Mouse (Mus musculus): ENCODE measurements at regions not wholly inside any gene's neighbourhood (a gene's known extent, or its start where the extent isn't known, plus 50 kb on each side); places are given as distances from the start of the nearest gene placed in this dataset.

GRCm38 (mm10) chr11:117036977-117037376 lies 78.0 kb upstream of the Sec14l1 start:
- Histone ChIP-seq H3K27me3 (peaks cover 49% of the 10 kb centered on the region), H3K4me1 (replicated peaks) (peaks cover under 1% of the 10 kb centered on the region; the same call in 1 of the 2 replicates), H3K4me2 (no peak overlapping the region), H3K9ac (no peak overlapping the region), H3K9me3 (replicated peaks) (no peaks in the 10 kb centered on the region), H3K27ac (replicated peaks) (no peak overlapping the region), H3K4me3 (replicated peaks) (no peak overlapping the region), H3K36me3 (replicated peaks) (no peaks in the 10 kb centered on the region)
- no peak for ATAC-seq (ENCODE audit: insufficient read depth)
- WGBS (ENCODE audit: insufficient replicate concordance): 30% methylated on average over 7 of the region's 7 CpGs

- no peak overlapping the region for H3K9ac ChIP-seq
- no peak overlapping the region for H3K4me2 ChIP-seq
- H3K4me3 ChIP-seq (replicated peaks): no peak overlapping the region
- H3K27me3 ChIP-seq: peaks cover 64% of the 10 kb centered on the region
- 42% methylated on average over 20 of the region's 20 CpGs for WGBS (ENCODE audit: insufficient replicate concordance)
- H3K36me3 ChIP-seq (replicated peaks): no peaks in the 10 kb centered on the region
- H3K27ac ChIP-seq (replicated peaks): no peak overlapping the region
- ATAC-seq (ENCODE audit: insufficient read depth): no peak
- H3K4me1 ChIP-seq (replicated peaks): no peaks in the 10 kb centered on the region
- no peaks in the 10 kb centered on the region for H3K9me3 ChIP-seq (replicated peaks)
Measured at GRCm38 (mm10) chr11:117038282-117039106, 76.5 kb upstream of the Sec14l1 start.

- Histone ChIP-seq H3K4me2 (no peak overlapping the region), H3K36me3 (replicated peaks) (no peaks in the 10 kb centered on the region), H3K4me1 (replicated peaks) (no peaks in the 10 kb centered on the region), H3K9me3 (replicated peaks) (no peaks in the 10 kb centered on the region), H3K9ac (no peak overlapping the region), H3K4me3 (replicated peaks) (no peak overlapping the region), H3K27me3 (peaks cover 69% of the 10 kb centered on the region), H3K27ac (replicated peaks) (no peak overlapping the region)
- WGBS (ENCODE audit: insufficient replicate concordance): 24% methylated on average over 4 of the region's 4 CpGs
- no peak for ATAC-seq (ENCODE audit: insufficient read depth)
Measured at GRCm38 (mm10) chr11:117040829-117041228, 74.1 kb upstream of the Sec14l1 start.

- Histone ChIP-seq H3K9ac (no peak overlapping the region), H3K4me2 (no peak overlapping the region), H3K36me3 (replicated peaks) (no peaks in the 10 kb centered on the region), H3K4me3 (replicated peaks) (no peak overlapping the region), H3K4me1 (replicated peaks) (no peaks in the 10 kb centered on the region), H3K27ac (replicated peaks) (no peak overlapping the region), H3K9me3 (replicated peaks) (no peaks in the 10 kb centered on the region), H3K27me3 (peaks cover 54% of the 10 kb centered on the region)
- WGBS (ENCODE audit: insufficient replicate concordance): 70% methylated on average over 5 of the region's 5 CpGs
- ATAC-seq (ENCODE audit: insufficient read depth): no peak
Measured at GRCm38 (mm10) chr11:117042336-117042735, 72.6 kb upstream of the Sec14l1 start.

- no peak overlapping the region for H3K9ac ChIP-seq
- no peak overlapping the region for H3K27ac ChIP-seq (replicated peaks)
- H3K4me2 ChIP-seq: no peak overlapping the region
- 6% methylated on average over 8 of the region's 8 CpGs for WGBS (ENCODE audit: insufficient replicate concordance)
- H3K9me3 ChIP-seq (replicated peaks): no peaks in the 10 kb centered on the region
- H3K36me3 ChIP-seq (replicated peaks): no peaks in the 10 kb centered on the region
- peaks cover 50% of the 10 kb centered on the region for H3K27me3 ChIP-seq
- no peaks in the 10 kb centered on the region for H3K4me1 ChIP-seq (replicated peaks)
- no peak for ATAC-seq (ENCODE audit: insufficient read depth)
- H3K4me3 ChIP-seq (replicated peaks): no peak overlapping the region
Measured at GRCm38 (mm10) chr11:117043524-117043923, 71.4 kb upstream of the Sec14l1 start.

GRCm38 (mm10) chr11:117044731-117045130 lies 70.2 kb upstream of the Sec14l1 start:
- ATAC-seq (ENCODE audit: insufficient read depth): no peak
- peaks cover 43% of the 10 kb centered on the region for H3K27me3 ChIP-seq
- no peak overlapping the region for H3K9ac ChIP-seq
- H3K27ac ChIP-seq (replicated peaks): no peak overlapping the region
- H3K4me1 ChIP-seq (replicated peaks): no peaks in the 10 kb centered on the region
- no peaks in the 10 kb centered on the region for H3K36me3 ChIP-seq (replicated peaks)
- H3K4me3 ChIP-seq (replicated peaks): no peak overlapping the region
- no peak overlapping the region for H3K4me2 ChIP-seq
- no peaks in the 10 kb centered on the region for H3K9me3 ChIP-seq (replicated peaks)
- WGBS (ENCODE audit: insufficient replicate concordance): 78% methylated on average over 1 of the region's 1 CpGs

GRCm38 (mm10) chr11:117046636-117047035 lies 68.3 kb upstream of the Sec14l1 start:
- Histone ChIP-seq H3K27me3 (peaks cover 25% of the 10 kb centered on the region), H3K27ac (replicated peaks) (no peak overlapping the region), H3K4me2 (no peak overlapping the region), H3K9ac (no peak overlapping the region), H3K9me3 (replicated peaks) (no peaks in the 10 kb centered on the region), H3K36me3 (replicated peaks) (no peaks in the 10 kb centered on the region), H3K4me1 (replicated peaks) (no peaks in the 10 kb centered on the region), H3K4me3 (replicated peaks) (no peak overlapping the region)
- no peak for ATAC-seq (ENCODE audit: insufficient read depth)
- 74% methylated on average over 5 of the region's 5 CpGs for WGBS (ENCODE audit: insufficient replicate concordance)

GRCm38 (mm10) chr11:117047172-117047950 lies 67.6 kb upstream of the Sec14l1 start:
- 44% methylated on average over 22 of the region's 22 CpGs for WGBS (ENCODE audit: insufficient replicate concordance)
- ATAC-seq (ENCODE audit: insufficient read depth): no peak
- no peak overlapping the region for H3K4me2 ChIP-seq

GRCm38 (mm10) chr11:117048911-117049310 lies 66.1 kb upstream of the Sec14l1 start:
- Histone ChIP-seq H3K4me3 (replicated peaks) (no peak overlapping the region), H3K4me1 (replicated peaks) (no peaks in the 10 kb centered on the region), H3K27me3 (peaks cover 3% of the 10 kb centered on the region; the same call in 1 of the 2 replicates), H3K36me3 (replicated peaks) (no peaks in the 10 kb centered on the region), H3K27ac (replicated peaks) (no peak overlapping the region), H3K4me2 (no peak overlapping the region), H3K9ac (no peak overlapping the region), H3K9me3 (replicated peaks) (no peaks in the 10 kb centered on the region)
- no peak for ATAC-seq (ENCODE audit: insufficient read depth)
- 57% methylated on average over 3 of the region's 3 CpGs for WGBS (ENCODE audit: insufficient replicate concordance)

More at GRCm38 (mm10) chr11:117047172-117047950, 67.6 kb upstream of the Sec14l1 start:
- Histone ChIP-seq H3K27me3 (peaks cover 18% of the 10 kb centered on the region), H3K4me1 (replicated peaks) (no peaks in the 10 kb centered on the region), H3K36me3 (replicated peaks) (no peaks in the 10 kb centered on the region), H3K27ac (replicated peaks) (no peak overlapping the region), H3K9me3 (replicated peaks) (no peaks in the 10 kb centered on the region), H3K9ac (no peak overlapping the region), H3K4me3 (replicated peaks) (no peak overlapping the region)

- Histone ChIP-seq H3K36me3 (replicated peaks) (no peaks in the 10 kb centered on the region), H3K27ac (replicated peaks) (no peak overlapping the region), H3K27me3 (no peaks in the 10 kb centered on the region), H3K9ac (no peak overlapping the region), H3K4me1 (replicated peaks) (no peaks in the 10 kb centered on the region), H3K4me2 (no peak overlapping the region), H3K9me3 (replicated peaks) (no peaks in the 10 kb centered on the region), H3K4me3 (replicated peaks) (no peak overlapping the region)
- no peak for ATAC-seq (ENCODE audit: insufficient read depth)
- WGBS (ENCODE audit: insufficient replicate concordance): 75% methylated on average over 7 of the region's 7 CpGs
Measured at GRCm38 (mm10) chr11:117050788-117051187, 64.2 kb upstream of the Sec14l1 start.

- ATAC-seq (ENCODE audit: insufficient read depth): no peak
- Histone ChIP-seq H3K27ac (replicated peaks) (no peak overlapping the region), H3K9me3 (replicated peaks) (no peaks in the 10 kb centered on the region), H3K36me3 (replicated peaks) (no peaks in the 10 kb centered on the region), H3K4me2 (no peak overlapping the region), H3K4me1 (replicated peaks) (peaks cover 31% of the 10 kb centered on the region), H3K27me3 (no peaks in the 10 kb centered on the region), H3K9ac (no peak overlapping the region), H3K4me3 (replicated peaks) (no peak overlapping the region)
- WGBS (ENCODE audit: insufficient replicate concordance): 12% methylated on average over 9 of the region's 9 CpGs
Measured at GRCm38 (mm10) chr11:117056958-117057357, 58.0 kb upstream of the Sec14l1 start.

Data from liver, embryonic 15.5 days (tissue).